In the genomic region with DNA sequence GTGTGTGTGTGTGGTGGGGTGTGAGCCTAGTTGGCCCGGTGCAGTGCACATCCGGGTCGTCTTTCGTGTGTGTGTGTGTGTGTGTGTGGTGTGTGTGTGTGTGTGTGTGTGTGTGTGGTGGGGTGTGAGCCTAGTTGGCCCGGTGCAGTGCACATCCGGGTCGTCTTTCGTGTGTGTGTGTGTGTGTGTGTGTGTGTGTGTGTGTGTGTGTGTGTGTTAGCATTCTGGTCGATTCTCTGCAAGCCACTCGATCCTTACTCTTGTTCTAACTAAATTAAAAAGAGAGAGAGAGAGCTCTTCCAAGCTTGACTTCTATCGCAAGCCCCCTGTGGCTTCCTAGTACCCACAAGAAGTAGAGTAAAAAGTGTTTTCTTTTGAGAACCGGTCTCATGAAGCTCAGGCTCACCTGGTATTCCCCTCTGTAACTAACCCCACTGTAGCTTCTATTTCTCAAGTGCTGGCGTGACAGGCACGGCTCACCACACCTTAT, we compare ENCODE assay signal across 10 mouse cellular contexts. TPM values are rescaled to one million over a fixed set of nuclear protein-coding genes. Genes with fewer than 3 reads are reported as not detected.
DNase-seq lines count a peak whose midpoint lies in the region; ATAC-seq and TF ChIP-seq lines count a peak whose summit lies in the region.
"Not testable (repeated sequence)": the region's sequence is repeated elsewhere in the genome, so short reads cannot be mapped to it uniquely, and the experiment has no call there.
"Had no signal": no experiment of that assay in that cellular context is flagged by ENCODE, and none has a peak within 500 bp of the region (broad histone marks: within the 10 kb centered on the region; RNA-seq: fewer than 3 reads in every experiment).

No protein-coding gene starts in this region.

- not testable (repeated sequence) for TF ChIP-seq RAD21 in MEL (IDR thresholded peaks at IDR 0.05; ENCODE audit: low read depth, low read length)

- peak; percentile 19 for ATAC-seq in embryonic facial prominence, embryonic 14.5 days (ENCODE audit: low read depth)
- not testable (repeated sequence) for ATAC-seq in kidney, embryonic 14.5 days (ENCODE audit: low FRiP score, low TSS enrichment); liver, embryonic 12.5 days; midbrain, embryonic 11.5 days (ENCODE audit: low FRiP score)

- peak; percentile 67 for DNase-seq in MEL (ENCODE audit: low read depth, low spot score)
- not testable (repeated sequence) for DNase-seq in embryonic facial prominence, embryonic 14.5 days (ENCODE audit: low spot score)
- peak; percentile 26 to 57 for DNase-seq in heart, postnatal 10 days
- peak; percentile 81 for DNase-seq in midbrain, embryonic 11.5 days (ENCODE audit: low spot score, missing footprints)

- peak overlapping the region; percentile 55 for H3K9ac ChIP-seq in MEL (ENCODE audit: control insufficient read depth, low read depth, low read length, poor library complexity, severe bottlenecking)
- not testable (repeated sequence) for H3K9ac ChIP-seq in embryonic facial prominence, embryonic 14.5 days (ENCODE audit: low read depth, low read length); kidney, embryonic 14.5 days (ENCODE audit: low read depth, low read length); midbrain, embryonic 11.5 days (ENCODE audit: low read length)
- H3K9ac ChIP-seq in liver, embryonic 12.5 days, result peak overlapping the region; percentile 70; the same call in 1 of the 2 replicates

- H3K36me3 ChIP-seq in MEL (ENCODE audit: control insufficient read depth in 1 of 2, insufficient read depth in 2 of 2, low read length in 2 of 2), result peaks cover 0 to 11% of the 10 kb centered on the region in 2 experiments; a peak in 2 of 4 replicates
- H3K36me3 ChIP-seq in embryonic facial prominence, embryonic 14.5 days (ENCODE audit: control insufficient read depth, insufficient read depth, low read length); kidney, embryonic 14.5 days (ENCODE audit: control insufficient read depth, insufficient read depth, low read length); liver, embryonic 12.5 days; midbrain, embryonic 11.5 days (ENCODE audit: control insufficient read depth, insufficient read depth, low read length); small intestine, adult 2 months (ENCODE audit: control insufficient read depth, insufficient read depth, low read length): not testable (repeated sequence)

- not testable (repeated sequence) for TF ChIP-seq CTCF in MEL (IDR thresholded peaks at IDR 0.05 in 2 of 3, conservative IDR thresholded peaks at IDR 0.05 in 1 of 3; ENCODE audit: control insufficient read depth in 1 of 3, insufficient read depth in 1 of 3, low read depth in 2 of 3, low read length in 3 of 3, poor library complexity in 1 of 3, severe bottlenecking in 1 of 3); small intestine, adult 2 months (IDR thresholded peaks at IDR 0.05; ENCODE audit: extremely low read depth, insufficient read length, insufficient replicate concordance, low read depth, low read length)

- 34% methylated on average over 6 of the region's 14 CpGs for WGBS in embryonic facial prominence, embryonic 14.5 days
- WGBS in kidney, embryonic 14.5 days, result 35% methylated on average over 11 of the region's 14 CpGs
- WGBS in liver, embryonic 12.5 days (ENCODE audit: insufficient replicate concordance), result 23% methylated on average over 9 of the region's 14 CpGs
- WGBS in midbrain, embryonic 11.5 days, result 56% methylated on average over 9 of the region's 14 CpGs
- 17% methylated on average over 8 of the region's 14 CpGs for WGBS in small intestine, adult 2 months

- intact Hi-C loops in heart, postnatal 10 days (cut with DNase I), result not testable (repeated sequence)

- H3K27me3 ChIP-seq in MEL (ENCODE audit: control insufficient read depth in 1 of 2, insufficient read depth in 2 of 2, low read length in 2 of 2); embryonic facial prominence, embryonic 14.5 days (replicated peaks; ENCODE audit: control insufficient read depth, insufficient read depth, low read length); kidney, embryonic 14.5 days (ENCODE audit: control insufficient read depth, insufficient read depth, low read length); liver, embryonic 12.5 days (replicated peaks); midbrain, embryonic 11.5 days (ENCODE audit: control insufficient read depth, insufficient read depth, low read length); small intestine, adult 2 months (ENCODE audit: control insufficient read depth, insufficient read depth, low read length): not testable (repeated sequence)

- peak overlapping the region; percentile 61 for H3K27ac ChIP-seq in MEL (ENCODE audit: control insufficient read depth, low read depth, low read length)
- H3K27ac ChIP-seq in embryonic facial prominence, embryonic 14.5 days (replicated peaks; ENCODE audit: low read depth, low read length), result peak overlapping the region; percentile 65
- not testable (repeated sequence) for H3K27ac ChIP-seq in kidney, embryonic 14.5 days (ENCODE audit: low read depth, low read length); midbrain, embryonic 11.5 days (ENCODE audit: low read depth, low read length)
- peak overlapping the region; percentile 77 for H3K27ac ChIP-seq in liver, embryonic 12.5 days
- H3K27ac ChIP-seq in small intestine, adult 2 months (ENCODE audit: insufficient read depth, low read depth, low read length), result peak overlapping the region; percentile 50

- not testable (repeated sequence) for TF ChIP-seq POLR2A in MEL (IDR thresholded peaks at IDR 0.05; ENCODE audit: control insufficient read depth in 1 of 2, insufficient read depth in 1 of 2, low read depth in 1 of 2, low read length in 2 of 2, poor library complexity in 1 of 2); small intestine, adult 2 months (IDR thresholded peaks at IDR 0.05; ENCODE audit: low read depth, low read length)

- H3K4me2 ChIP-seq in embryonic facial prominence, embryonic 14.5 days (ENCODE audit: low read depth, low read length), result peak overlapping the region; percentile 36
- peak overlapping the region; percentile 17 for H3K4me2 ChIP-seq in kidney, embryonic 14.5 days (replicated peaks; ENCODE audit: low read depth, low read length)
- peak overlapping the region; percentile 89 for H3K4me2 ChIP-seq in liver, embryonic 12.5 days
- not testable (repeated sequence) for H3K4me2 ChIP-seq in midbrain, embryonic 11.5 days

- H3K9me3 ChIP-seq in MEL (replicated peaks; ENCODE audit: insufficient read depth, low read length); embryonic facial prominence, embryonic 14.5 days (ENCODE audit: control insufficient read depth, low read length); kidney, embryonic 14.5 days (ENCODE audit: control insufficient read depth, low read length); liver, embryonic 12.5 days (replicated peaks); midbrain, embryonic 11.5 days (ENCODE audit: control insufficient read depth, low read length): not testable (repeated sequence)

- peaks cover 21% of the 10 kb centered on the region for H3K79me2 ChIP-seq in MEL (ENCODE audit: control insufficient read depth, insufficient read depth, low read length, poor library complexity)

- peaks cover 0 to 16% of the 10 kb centered on the region in 2 experiments; a peak in 3 of 4 replicates for H3K4me1 ChIP-seq in MEL (ENCODE audit: control insufficient read depth in 1 of 2, insufficient read depth in 2 of 2, low read length in 2 of 2)
- H3K4me1 ChIP-seq in embryonic facial prominence, embryonic 14.5 days (ENCODE audit: control insufficient read depth, insufficient read depth, low read length), result peaks cover 24% of the 10 kb centered on the region
- peaks cover 23% of the 10 kb centered on the region for H3K4me1 ChIP-seq in kidney, embryonic 14.5 days (ENCODE audit: control insufficient read depth, insufficient read depth, low read length)
- H3K4me1 ChIP-seq in liver, embryonic 12.5 days, result peaks cover 66% of the 10 kb centered on the region
- peaks cover 24% of the 10 kb centered on the region for H3K4me1 ChIP-seq in midbrain, embryonic 11.5 days (ENCODE audit: control insufficient read depth, insufficient read depth, low read length)
- peaks cover 12% of the 10 kb centered on the region; the same call in 1 of the 2 replicates for H3K4me1 ChIP-seq in small intestine, adult 2 months (ENCODE audit: control insufficient read depth, insufficient read depth, insufficient read length, low read length)

- TF ChIP-seq EP300 in MEL (IDR thresholded peaks at IDR 0.05; ENCODE audit: low read depth in 1 of 2, low read length in 2 of 2), result not testable (repeated sequence)

- H3K4me3 ChIP-seq in MEL (ENCODE audit: control insufficient read depth in 1 of 2, insufficient read depth in 1 of 2, low read depth in 2 of 2, low read length in 2 of 2), result peak overlapping the region; percentile 65 to 78
- not testable (repeated sequence) for H3K4me3 ChIP-seq in embryonic facial prominence, embryonic 14.5 days (ENCODE audit: low read depth, low read length); kidney, embryonic 14.5 days (ENCODE audit: low read length); midbrain, embryonic 11.5 days (ENCODE audit: low read depth, low read length)
- peak overlapping the region; percentile 98 for H3K4me3 ChIP-seq in liver, embryonic 12.5 days
- peak overlapping the region; percentile 74; the same call in 1 of the 2 replicates for H3K4me3 ChIP-seq in small intestine, adult 2 months (ENCODE audit: low read depth, low read length)

RNA-seq across cellular contexts. Expression of a gene that starts 1.7 kb away (rescaled TPM):
- total RNA-seq in MEL (2012; rRNA removed), result 19.5 and 21.0 TPM in 2 replicates
- 10 to 100 TPM in 1 of 2 experiments, not detected in 1; 40.4 TPM for polyA plus RNA-seq in MEL (2012; ENCODE audit: insufficient read depth in 1 of 2, insufficient read length in 2 of 2, low read depth in 1 of 2, low replicate concordance in 2 of 2, missing spikeins in 1 of 2)
- 33.2 and 35.6 TPM in 2 replicates for polyA plus RNA-seq in embryonic facial prominence, embryonic 14.5 days (2014; fragmentation: Nextera tagmentation; extraction: Ambion mirVana)
- total RNA-seq in heart, postnatal 10 days (2021), result 10 to 100 TPM; 14.7 to 17.8 TPM
- polyA plus RNA-seq in kidney, embryonic 14.5 days (2014; fragmentation: Nextera tagmentation; extraction: Ambion mirVana), result 45.3 and 48.4 TPM in 2 replicates
- polyA plus RNA-seq in liver, embryonic 12.5 days (2016; fragmentation: Nextera tagmentation; extraction: Ambion mirVana), result 28.9 and 29.7 TPM in 2 replicates
- 42.1 and 46.5 TPM in 2 replicates for polyA plus RNA-seq in midbrain, embryonic 11.5 days (2014; fragmentation: Nextera tagmentation; extraction: Ambion mirVana)
- polyA plus RNA-seq in small intestine, adult 2 months (2012; rRNA removed), result 29.1 and 53.3 TPM in 2 replicates

RNA-seq across cellular contexts. Expression of a gene that starts 7.0 kb away (rescaled TPM):
- 2,850 and 2,863 TPM in 2 replicates for total RNA-seq in MEL (2012; rRNA removed)
- polyA plus RNA-seq in MEL (2012; ENCODE audit: insufficient read depth in 1 of 2, insufficient read length in 2 of 2, low read depth in 1 of 2, low replicate concordance in 2 of 2, missing spikeins in 1 of 2), result 1,000 to 10,000 TPM; 3,442 to 4,586 TPM
- polyA plus RNA-seq in embryonic facial prominence, embryonic 14.5 days (2014; fragmentation: Nextera tagmentation; extraction: Ambion mirVana), result 549 and 578 TPM in 2 replicates
- total RNA-seq in heart, postnatal 10 days (2021), result 1,000 to 10,000 TPM; 1,333 to 1,385 TPM
- polyA plus RNA-seq in kidney, embryonic 14.5 days (2014; fragmentation: Nextera tagmentation; extraction: Ambion mirVana), result 465 and 473 TPM in 2 replicates
- polyA plus RNA-seq in liver, embryonic 12.5 days (2016; fragmentation: Nextera tagmentation; extraction: Ambion mirVana), result 440 and 450 TPM in 2 replicates
- polyA plus RNA-seq in midbrain, embryonic 11.5 days (2014; fragmentation: Nextera tagmentation; extraction: Ambion mirVana), result 398 and 422 TPM in 2 replicates
- 755 and 1,606 TPM in 2 replicates for polyA plus RNA-seq in small intestine, adult 2 months (2012; rRNA removed)

RNA-seq across cellular contexts. Expression of a gene that starts 13.3 kb away (rescaled TPM):
- 42.3 and 49.2 TPM in 2 replicates for total RNA-seq in MEL (2012; rRNA removed)
- polyA plus RNA-seq in MEL (2012; ENCODE audit: insufficient read depth in 1 of 2, insufficient read length in 2 of 2, low read depth in 1 of 2, low replicate concordance in 2 of 2, missing spikeins in 1 of 2), result 10 to 100 TPM in 1 of 2 experiments, not detected in 1; 79.1 TPM
- 53.4 and 58.3 TPM in 2 replicates for polyA plus RNA-seq in embryonic facial prominence, embryonic 14.5 days (2014; fragmentation: Nextera tagmentation; extraction: Ambion mirVana)
- total RNA-seq in heart, postnatal 10 days (2021), result 10 to 100 TPM; 33.3 to 39.1 TPM
- 45.7 and 58.0 TPM in 2 replicates for polyA plus RNA-seq in kidney, embryonic 14.5 days (2014; fragmentation: Nextera tagmentation; extraction: Ambion mirVana)
- 41.7 TPM in 2 replicates for polyA plus RNA-seq in liver, embryonic 12.5 days (2016; fragmentation: Nextera tagmentation; extraction: Ambion mirVana)
- 49.7 and 50.6 TPM in 2 replicates for polyA plus RNA-seq in midbrain, embryonic 11.5 days (2014; fragmentation: Nextera tagmentation; extraction: Ambion mirVana)
- 102 and 228 TPM in 2 replicates for polyA plus RNA-seq in small intestine, adult 2 months (2012; rRNA removed)

RNA-seq across cellular contexts. Expression of a gene that starts 14.2 kb away (rescaled TPM):
- 0.13 and 0.31 TPM in 2 replicates for total RNA-seq in MEL (2012; rRNA removed)
- polyA plus RNA-seq in MEL (2012; ENCODE audit: insufficient read depth in 1 of 2, insufficient read length in 2 of 2, low read depth in 1 of 2, low replicate concordance in 2 of 2, missing spikeins in 1 of 2), result under 1 TPM in 1 of 2 experiments, not detected in 1; 0.42 TPM
- not detected in 2 replicates for polyA plus RNA-seq in embryonic facial prominence, embryonic 14.5 days (2014; fragmentation: Nextera tagmentation; extraction: Ambion mirVana)
- not detected for total RNA-seq in heart, postnatal 10 days (2021)
- not detected in 2 replicates for polyA plus RNA-seq in kidney, embryonic 14.5 days (2014; fragmentation: Nextera tagmentation; extraction: Ambion mirVana)
- polyA plus RNA-seq in liver, embryonic 12.5 days (2016; fragmentation: Nextera tagmentation; extraction: Ambion mirVana), result not detected in 2 replicates
- not detected in 2 replicates for polyA plus RNA-seq in midbrain, embryonic 11.5 days (2014; fragmentation: Nextera tagmentation; extraction: Ambion mirVana)
- polyA plus RNA-seq in small intestine, adult 2 months (2012; rRNA removed), result not detected in 2 replicates
- total RNA-seq: heart, adult 8-10 months; layer of hippocampus, adult 18-20 months; left cerebral cortex, postnatal 36 days had no signal

RNA-seq across cellular contexts. Expression of a gene that starts 32.4 kb away (rescaled TPM):
- total RNA-seq in MEL (2012; rRNA removed), result not detected in 2 replicates
- not detected for polyA plus RNA-seq in MEL (2012; ENCODE audit: insufficient read depth in 1 of 2, insufficient read length in 2 of 2, low read depth in 1 of 2, low replicate concordance in 2 of 2, missing spikeins in 1 of 2)
- polyA plus RNA-seq in embryonic facial prominence, embryonic 14.5 days (2014; fragmentation: Nextera tagmentation; extraction: Ambion mirVana), result 1.2 and 1.7 TPM in 2 replicates
- total RNA-seq in heart, postnatal 10 days (2021), result 10 to 100 TPM; 11.6 to 16.5 TPM
- not detected in 2 replicates for polyA plus RNA-seq in kidney, embryonic 14.5 days (2014; fragmentation: Nextera tagmentation; extraction: Ambion mirVana)
- not detected in 2 replicates for polyA plus RNA-seq in liver, embryonic 12.5 days (2016; fragmentation: Nextera tagmentation; extraction: Ambion mirVana)
- not detected in 2 replicates for polyA plus RNA-seq in midbrain, embryonic 11.5 days (2014; fragmentation: Nextera tagmentation; extraction: Ambion mirVana)
- not detected in 2 replicates for polyA plus RNA-seq in small intestine, adult 2 months (2012; rRNA removed)
